Mouse (Mus musculus) midbrain, embryonic 15.5 days (tissue): ENCODE measurements at regions not wholly inside any gene's neighbourhood (a gene's known extent, or its start where the extent isn't known, plus 50 kb on each side); places are given as distances from the start of the nearest gene placed in this dataset.
A peak's percentile ranks its signal among the peaks of the same experiment; 100 is the strongest.

Experiments
- ATAC-seq: fragments of 200-750 bp; cut with Nextera tagmentation; replicated peaks from 2 replicates; pipeline ENCODE4 v1.8.0; 2017; ENCODE audit warnings: moderate TSS enrichment
- H3K27ac ChIP-seq: fragments of 300-500 bp; sonication (generic); 2 replicates; pipeline ENCODE4 v1.5.1; 2015; ENCODE audit warnings: mild to moderate bottlenecking, inconsistent platforms
- H3K27me3 ChIP-seq: fragments of 300-500 bp; sonication (generic); replicated peaks from 2 replicates; pipeline ENCODE4 v1.6.1; 2015; ENCODE audit warnings: inconsistent platforms
- H3K36me3 ChIP-seq: fragments of 300-500 bp; sonication (generic); replicated peaks from 2 replicates; pipeline ENCODE4 v1.6.1; 2015; ENCODE audit warnings: inconsistent platforms
- H3K4me1 ChIP-seq: fragments of 300-500 bp; sonication (generic); 2 replicates; pipeline ENCODE4 v1.6.1; 2015; ENCODE audit warnings: inconsistent platforms
- H3K4me2 ChIP-seq: fragments of 300-500 bp; sonication (generic); 2 replicates; pipeline ENCODE4 v1.6.1; 2015; ENCODE audit warnings: inconsistent platforms, mild to moderate bottlenecking, moderate library complexity
- H3K4me3 ChIP-seq: fragments of 300-500 bp; sonication (generic); 2 replicates; pipeline ENCODE4 v1.5.1; 2015; ENCODE audit warnings: mild to moderate bottlenecking, inconsistent platforms
- H3K9ac ChIP-seq: fragments of 300-500 bp; sonication (generic); 2 replicates; pipeline ENCODE4 v1.6.1; 2015; ENCODE audit warnings: mild to moderate bottlenecking, inconsistent platforms
- H3K9me3 ChIP-seq: fragments of 300-500 bp; sonication (generic); 2 replicates; pipeline ENCODE4 v1.6.1; 2016; ENCODE audit warnings: inconsistent platforms
- WGBS: fragments of 180-500 bp; shearing (Covaris S2); methylation state at CpG from one replicate; pipeline ENCODE4 v1.1.7; 2015; ENCODE audit warnings: mixed read lengths; 5-methylcytosine and 5-hydroxymethylcytosine counted together

DNA sequence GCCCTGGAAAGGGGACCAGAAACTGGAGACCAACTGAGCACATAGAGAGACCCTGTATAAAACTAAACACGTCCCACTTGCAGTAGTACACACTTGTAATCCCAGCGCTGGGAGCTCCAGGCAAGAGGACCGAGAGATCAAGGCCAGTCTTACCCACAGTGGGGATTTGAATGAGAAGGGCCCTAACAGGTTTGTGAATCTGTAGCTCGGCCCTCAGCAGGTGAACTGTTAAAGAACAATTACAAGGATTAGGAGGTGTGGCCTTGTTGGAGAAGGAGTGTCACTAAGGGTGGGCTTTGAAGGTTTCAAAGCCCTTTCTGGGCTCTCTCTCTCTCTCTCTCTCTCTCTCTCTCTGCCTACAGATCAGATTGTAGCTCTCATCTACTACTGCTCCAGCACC lies 76.5 kb upstream of the Sertad2 start:
- H3K27ac ChIP-seq, result no peak overlapping the region
- no peak overlapping the region for H3K4me2 ChIP-seq
- H3K27me3 ChIP-seq, result no peaks in the 10 kb centered on the region
- no peak overlapping the region for H3K9ac ChIP-seq
- H3K4me3 ChIP-seq, result no peak overlapping the region
- H3K4me1 ChIP-seq, result no peaks in the 10 kb centered on the region
- no peaks in the 10 kb centered on the region for H3K36me3 ChIP-seq
- ATAC-seq, result no peak
- no peaks in the 10 kb centered on the region for H3K9me3 ChIP-seq
- WGBS, result 24% methylated on average over 4 of the region's 4 CpGs

DNA sequence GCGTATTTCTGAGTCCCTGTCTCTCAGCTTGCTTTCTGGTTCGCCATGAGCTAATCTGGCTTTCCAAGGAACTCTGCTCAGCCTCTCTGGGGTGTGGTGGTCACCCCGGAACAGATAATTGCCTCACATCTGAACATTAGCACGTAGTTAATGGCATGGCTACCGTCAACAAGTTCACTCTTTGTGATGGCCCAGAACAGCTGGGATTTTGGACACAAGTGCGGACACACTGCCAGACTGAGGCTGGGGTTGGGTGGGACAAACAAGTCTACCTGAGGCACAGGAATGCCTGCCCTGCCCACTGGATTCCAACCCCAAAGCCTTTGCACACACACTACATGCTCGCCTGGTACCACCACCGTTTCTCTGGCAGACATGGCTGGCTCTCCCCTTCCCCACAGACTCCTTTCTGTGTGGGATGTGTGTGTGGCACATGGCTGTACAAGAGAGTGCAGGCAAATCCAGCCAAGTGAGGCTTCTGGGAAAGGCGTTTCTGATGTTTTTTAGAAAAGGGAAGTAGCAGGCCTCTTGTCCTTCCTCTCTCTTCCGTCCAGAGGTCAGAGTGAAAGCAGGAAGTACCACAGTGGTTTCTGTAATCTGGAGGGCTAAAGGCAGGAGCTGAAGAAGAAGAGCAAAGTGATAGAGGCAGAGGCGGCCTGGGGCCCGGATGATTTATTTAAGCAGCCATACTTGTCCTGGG lies 74.6 kb upstream of the Sertad2 start:
- H3K27ac ChIP-seq, result no peak overlapping the region
- H3K4me1 ChIP-seq, result no peaks in the 10 kb centered on the region
- no peak overlapping the region for H3K9ac ChIP-seq
- no peaks in the 10 kb centered on the region for H3K27me3 ChIP-seq
- no peaks in the 10 kb centered on the region for H3K36me3 ChIP-seq
- WGBS, result 85% methylated on average over 12 of the region's 12 CpGs
- H3K4me3 ChIP-seq, result no peak overlapping the region
- no peak for ATAC-seq
- H3K9me3 ChIP-seq, result no peaks in the 10 kb centered on the region
- no peak overlapping the region for H3K4me2 ChIP-seq

DNA sequence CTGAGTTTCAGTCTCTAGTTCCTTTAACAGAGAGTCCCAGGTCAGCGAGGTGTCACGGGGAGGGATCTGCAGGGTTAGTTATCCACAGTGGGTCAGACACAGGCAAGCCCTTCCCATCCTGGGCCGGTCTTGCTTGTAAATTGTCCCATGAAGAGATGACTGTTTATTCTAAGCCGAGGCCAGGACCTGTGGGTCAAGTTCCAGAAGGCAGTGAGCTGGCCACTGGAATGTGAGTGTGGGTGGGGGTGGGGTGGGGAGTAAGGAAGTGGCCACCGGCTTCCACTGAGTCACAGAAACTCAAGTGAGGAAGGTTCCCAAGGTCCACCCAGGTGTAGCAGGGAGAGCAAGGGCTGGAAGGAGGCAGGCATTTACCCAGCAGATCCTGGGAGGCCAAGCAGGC lies 73.7 kb upstream of the Sertad2 start:
- ATAC-seq, result no peak
- Histone ChIP-seq H3K27ac (no peak overlapping the region), H3K9me3 (no peaks in the 10 kb centered on the region), H3K27me3 (no peaks in the 10 kb centered on the region), H3K4me3 (no peak overlapping the region), H3K4me2 (no peak overlapping the region), H3K4me1 (no peaks in the 10 kb centered on the region), H3K9ac (no peak overlapping the region), H3K36me3 (no peaks in the 10 kb centered on the region)
- WGBS, result 73% methylated on average over 5 of the region's 5 CpGs

DNA sequence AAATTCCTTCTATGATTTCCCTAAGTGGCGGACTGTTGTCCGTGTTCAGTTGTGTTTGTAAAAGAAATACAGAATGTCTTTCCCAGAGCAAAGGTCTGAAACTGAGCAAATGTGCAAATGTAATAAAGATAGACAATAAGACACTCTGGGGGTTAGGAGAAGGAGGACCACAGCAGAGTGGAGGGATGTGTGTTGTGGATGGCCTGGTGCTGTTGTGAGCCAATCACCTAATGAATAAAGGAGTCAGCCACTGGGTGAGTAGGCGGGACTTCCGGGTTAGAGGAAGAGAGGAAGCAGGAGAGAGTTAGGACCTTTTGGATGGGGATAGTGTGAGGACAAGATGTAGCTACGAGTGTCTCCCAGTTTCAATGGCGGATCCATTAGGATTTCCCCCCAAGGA lies 72.7 kb upstream of the Sertad2 start:
- ATAC-seq, result no peak
- Histone ChIP-seq H3K4me2 (no peak overlapping the region), H3K27me3 (no peaks in the 10 kb centered on the region), H3K9ac (no peak overlapping the region), H3K4me3 (no peak overlapping the region), H3K4me1 (no peaks in the 10 kb centered on the region), H3K36me3 (no peaks in the 10 kb centered on the region), H3K9me3 (no peaks in the 10 kb centered on the region), H3K27ac (no peak overlapping the region)
- WGBS, result 82% methylated on average over 6 of the region's 6 CpGs

DNA sequence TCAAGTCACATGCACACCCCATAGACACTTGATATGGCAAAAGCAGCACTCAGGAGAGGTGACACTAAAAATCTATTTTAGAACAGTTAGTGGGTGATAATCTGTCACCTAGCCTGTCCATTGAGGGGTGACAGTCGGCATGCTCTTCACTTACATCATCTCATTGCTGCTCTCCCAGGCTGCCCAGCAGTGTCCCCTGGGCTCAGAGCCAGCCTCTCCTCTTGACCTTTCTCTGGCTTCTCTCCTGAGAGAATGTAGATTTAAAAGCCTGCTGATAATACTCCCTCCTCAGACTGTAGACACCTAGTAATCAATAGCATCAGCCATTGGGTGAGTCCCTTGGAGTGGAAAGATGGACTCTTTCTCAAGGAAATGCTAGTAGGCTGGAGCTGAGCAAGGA lies 70.7 kb upstream of the Sertad2 start:
- Histone ChIP-seq H3K4me2 (no peak overlapping the region), H3K9me3 (no peaks in the 10 kb centered on the region), H3K4me1 (peaks cover 2% of the 10 kb centered on the region; the same call in 1 of the 2 replicates), H3K4me3 (no peak overlapping the region), H3K27ac (no peak overlapping the region), H3K27me3 (no peaks in the 10 kb centered on the region), H3K36me3 (no peaks in the 10 kb centered on the region), H3K9ac (no peak overlapping the region)
- ATAC-seq, result no peak
- WGBS, result 84% methylated on average over 1 of the region's 1 CpGs

DNA sequence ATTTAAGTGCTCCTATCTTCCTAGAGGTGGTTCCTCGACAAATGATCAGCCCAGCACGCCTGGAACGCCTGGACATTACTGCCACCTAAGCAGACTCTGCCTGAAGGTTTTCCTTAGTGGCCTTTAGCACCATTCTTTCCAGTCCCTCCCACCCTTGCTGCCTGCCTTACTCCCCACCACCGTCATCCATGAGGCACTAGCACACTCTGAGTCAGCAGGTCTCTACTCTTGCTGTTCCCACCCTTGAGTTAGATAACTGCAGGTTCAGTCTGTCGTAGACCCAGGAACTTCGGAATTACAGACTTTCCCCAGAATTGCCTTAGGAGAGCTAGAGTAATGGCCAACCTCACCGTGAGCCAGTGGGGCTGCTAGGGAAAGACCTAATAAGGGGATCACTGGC lies 67.4 kb upstream of the Sertad2 start:
- no peak for ATAC-seq
- no peak overlapping the region for H3K27ac ChIP-seq
- H3K4me3 ChIP-seq, result no peak overlapping the region
- WGBS, result 94% methylated on average over 7 of the region's 7 CpGs
- H3K4me1 ChIP-seq, result peaks cover 6% of the 10 kb centered on the region; the same call in 1 of the 2 replicates
- no peaks in the 10 kb centered on the region for H3K27me3 ChIP-seq
- 0 out of 2 replicates have a peak, but pooled peaks cover 7% of the 10 kb centered on the region for H3K9me3 ChIP-seq
- H3K9ac ChIP-seq, result no peak overlapping the region
- H3K36me3 ChIP-seq, result no peaks in the 10 kb centered on the region
- H3K4me2 ChIP-seq, result no peak overlapping the region

DNA sequence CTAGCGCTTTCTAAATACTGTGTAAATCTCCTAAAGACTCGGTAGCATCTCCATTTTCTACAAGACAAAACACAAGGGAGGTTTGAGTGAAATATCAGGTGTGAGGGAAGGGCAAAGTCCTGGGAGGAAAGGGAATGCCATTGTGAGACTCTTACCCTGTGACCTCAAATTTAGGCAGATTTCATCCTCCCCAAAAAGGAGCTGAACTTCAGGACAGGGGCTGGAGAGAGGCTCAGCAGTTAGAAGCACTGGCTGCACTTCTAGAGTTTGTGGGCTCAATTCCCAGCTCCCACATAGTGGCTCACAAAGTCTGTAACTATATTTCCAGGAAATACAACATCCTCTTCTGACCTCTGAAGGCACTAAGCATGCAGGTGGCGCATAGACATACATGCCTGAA lies 66.6 kb upstream of the Sertad2 start:
- Histone ChIP-seq H3K4me2 (no peak overlapping the region), H3K4me1 (peaks cover 6% of the 10 kb centered on the region; the same call in 1 of the 2 replicates), H3K27ac (no peak overlapping the region), H3K27me3 (no peaks in the 10 kb centered on the region), H3K9me3 (0 out of 2 replicates have a peak, but pooled peaks cover 7% of the 10 kb centered on the region), H3K9ac (no peak overlapping the region), H3K36me3 (no peaks in the 10 kb centered on the region), H3K4me3 (no peak overlapping the region)
- 86% methylated on average over 3 of the region's 3 CpGs for WGBS
- ATAC-seq, result no peak

DNA sequence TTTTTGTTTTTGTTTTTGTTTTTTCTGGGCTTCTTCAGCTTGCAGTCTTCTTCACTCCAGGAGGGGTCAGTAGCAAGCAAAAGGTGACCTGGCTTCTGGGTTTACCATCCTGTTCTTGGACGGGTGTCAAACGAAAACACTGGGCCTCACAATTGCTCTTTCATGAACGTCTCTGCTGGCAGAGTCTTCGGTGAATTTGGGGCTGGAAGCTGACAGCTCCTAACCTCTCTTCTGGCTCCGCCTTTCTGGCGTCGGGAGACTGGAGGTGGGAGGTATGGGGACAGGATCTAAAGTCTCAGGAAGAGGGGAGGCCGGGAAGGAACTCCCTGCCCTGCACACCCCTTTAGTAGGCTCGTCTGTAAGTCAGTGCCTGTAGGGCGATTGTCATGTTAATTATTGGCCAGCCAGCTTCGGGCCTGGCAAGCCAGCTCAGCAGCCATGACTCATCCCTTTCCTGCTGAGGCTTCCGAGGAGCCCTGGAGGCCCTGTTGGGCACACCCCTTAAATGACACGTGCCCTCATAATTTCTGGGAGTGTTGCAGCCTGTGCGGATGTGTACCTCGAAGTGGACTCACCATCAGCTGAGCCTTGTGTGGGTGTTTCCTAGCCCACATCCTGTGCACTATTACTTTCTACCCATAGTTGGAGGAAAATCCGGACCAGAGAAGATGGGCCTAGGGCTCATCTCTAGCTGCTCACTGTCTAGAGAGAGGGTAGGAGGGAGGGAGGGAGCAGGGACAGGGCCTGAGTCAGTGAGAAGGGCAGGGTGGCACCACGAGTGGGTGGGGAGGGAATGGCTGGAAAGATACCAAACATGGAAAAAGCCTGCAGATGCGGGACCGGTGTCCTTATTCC lies 65.6 kb upstream of the Sertad2 start:
- Histone ChIP-seq H3K4me2 (peak overlapping the region; percentile 29), H3K9me3 (0 out of 2 replicates have a peak, but pooled peaks cover 7% of the 10 kb centered on the region), H3K36me3 (no peaks in the 10 kb centered on the region), H3K27ac (peak overlapping the region; percentile 29; the same call in 1 of the 2 replicates), H3K9ac (no peak overlapping the region), H3K4me3 (no peak overlapping the region), H3K4me1 (peaks cover 6% of the 10 kb centered on the region; the same call in 1 of the 2 replicates), H3K27me3 (no peaks in the 10 kb centered on the region)
- WGBS, result 10% methylated on average over 19 of the region's 19 CpGs
- peak; percentile 63 for ATAC-seq

DNA sequence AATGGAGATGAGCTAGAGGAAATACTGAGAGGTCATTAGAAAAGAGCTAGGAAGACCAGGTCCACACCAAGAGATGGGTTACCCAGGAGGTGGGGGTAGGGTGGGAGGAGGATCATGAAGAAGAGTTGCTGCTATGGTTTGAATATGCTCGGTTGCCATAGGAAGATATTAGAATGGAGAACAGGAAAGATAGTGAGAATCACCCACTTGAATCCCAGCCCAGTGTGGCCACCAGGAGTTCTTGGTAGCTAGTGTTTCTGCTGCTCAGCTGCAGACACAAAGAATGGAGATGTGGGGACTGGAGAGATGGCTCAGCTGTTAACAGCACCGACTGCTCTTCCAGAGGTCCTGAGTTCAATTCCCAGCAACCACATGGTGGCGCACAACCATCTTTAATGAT lies 62.4 kb upstream of the Sertad2 start:
- Histone ChIP-seq H3K27ac (no peak overlapping the region), H3K9ac (no peak overlapping the region), H3K4me2 (no peak overlapping the region), H3K4me3 (no peak overlapping the region), H3K4me1 (peaks cover 6% of the 10 kb centered on the region; the same call in 1 of the 2 replicates), H3K36me3 (no peaks in the 10 kb centered on the region), H3K27me3 (no peaks in the 10 kb centered on the region), H3K9me3 (0 out of 2 replicates have a peak, but pooled peaks cover 7% of the 10 kb centered on the region)
- no peak for ATAC-seq
- WGBS, result 90% methylated on average over 3 of the region's 3 CpGs

DNA sequence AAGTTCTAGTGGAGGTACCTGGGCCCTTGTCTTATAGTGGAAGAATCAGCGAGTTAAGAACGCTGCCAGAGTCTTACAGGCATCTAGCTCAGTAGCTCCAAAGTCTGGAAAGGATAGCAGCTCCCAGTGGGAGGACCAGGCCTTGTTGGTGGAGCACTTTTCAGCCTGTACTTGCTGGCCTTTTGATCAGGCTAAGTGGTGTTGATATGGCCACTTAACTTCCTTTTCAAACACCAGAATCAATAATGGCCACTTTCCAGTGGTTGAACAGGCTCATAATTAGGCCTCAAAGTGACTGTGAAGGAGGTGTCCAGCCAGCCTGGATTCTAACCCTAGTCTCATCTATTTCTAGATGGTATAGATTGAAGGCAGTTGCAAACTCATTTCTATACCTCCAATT lies 57.7 kb upstream of the Sertad2 start:
- H3K4me3 ChIP-seq, result no peak overlapping the region
- H3K9me3 ChIP-seq, result no peaks in the 10 kb centered on the region
- H3K36me3 ChIP-seq, result no peaks in the 10 kb centered on the region
- WGBS, result 92% methylated on average over 2 of the region's 2 CpGs
- no peak overlapping the region for H3K27ac ChIP-seq
- H3K27me3 ChIP-seq, result no peaks in the 10 kb centered on the region
- no peaks in the 10 kb centered on the region for H3K4me1 ChIP-seq
- no peak overlapping the region for H3K4me2 ChIP-seq
- no peak overlapping the region for H3K9ac ChIP-seq
- no peak for ATAC-seq
